Mouse (Mus musculus) cortical plate, adult 2 months (tissue): ENCODE data around the gene Naxe.

Experiments used
- CTCF ChIP-seq: fragments of 200-500 bp; IDR thresholded peaks from 2 replicates; pipeline ENCODE4 v1.5.1; 2011; ENCODE audit warnings: mild to moderate bottlenecking, control low read depth, low read length; ENCODE audit not compliant: insufficient read depth; ENCODE audit errors: extremely low read depth
- POLR2A ChIP-seq: fragments of 200-500 bp; IDR thresholded peaks from 2 replicates; pipeline ENCODE4 v1.6.1; 2011; ENCODE audit warnings: mild to moderate bottlenecking, low read length, control low read depth; ENCODE audit not compliant: insufficient read depth; ENCODE audit errors: extremely low read depth

DNA sequence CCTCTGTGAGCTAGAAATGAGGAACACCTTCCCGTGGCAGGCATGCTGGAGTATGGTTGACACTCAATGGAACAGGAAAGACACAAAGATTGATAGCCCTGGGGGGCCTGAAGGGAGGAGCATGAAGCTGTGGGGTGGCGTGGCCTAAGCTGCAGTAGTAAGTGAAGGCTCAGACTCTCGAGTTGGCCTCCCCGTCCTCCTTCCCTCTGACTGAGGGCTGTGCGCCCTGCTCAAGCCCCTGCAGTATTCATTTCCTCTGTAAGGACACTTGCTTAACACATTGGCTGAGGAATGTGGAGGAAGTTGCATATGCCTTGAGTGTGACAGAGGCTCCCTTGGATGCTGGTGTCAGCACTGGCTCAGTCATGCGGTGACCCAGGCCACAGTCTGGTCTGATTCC is 44.3 kb upstream of the Naxe start:
- TF ChIP-seq CTCF, result no peak
- TF ChIP-seq POLR2A, result no peak
